Mouse (Mus musculus): ENCODE data around the gene Slc9b2.

DNA sequence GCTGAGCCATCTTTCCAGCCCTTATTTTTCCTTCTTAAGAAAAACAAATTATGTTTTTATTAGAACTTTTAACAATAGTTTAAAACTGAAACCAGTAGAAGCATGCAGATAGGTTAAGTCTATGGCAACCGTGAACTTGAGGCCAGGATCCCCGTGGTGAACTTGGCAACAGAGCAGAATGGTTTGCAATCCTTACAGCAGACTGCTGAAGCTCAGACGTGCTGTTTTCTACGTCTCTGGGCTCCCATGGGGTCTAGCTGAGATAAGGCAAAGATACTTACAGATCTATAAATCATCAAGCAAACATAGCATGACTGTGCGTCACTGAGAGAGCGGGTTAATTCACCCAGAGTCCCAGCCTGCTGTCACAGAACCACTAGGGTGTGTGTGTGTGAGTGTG is 7.4 kb upstream of the Slc9b2 start:
- no peak for TF ChIP-seq CTCF (IDR thresholded peaks at IDR 0.05; ENCODE audit: low read depth, low read length)
- TF ChIP-seq POLR2A (IDR thresholded peaks at IDR 0.05; ENCODE audit: extremely low read depth, insufficient read depth, low read length), result no peak
